Comparison of ENCODE assay signal across 8 mouse cellular contexts in genomic region chr4:124751300-124752250, GRCm38 (mm10). TPM values are rescaled to one million over a fixed set of nuclear protein-coding genes. Genes with fewer than 3 reads are reported as not detected.
DNase-seq lines count a peak whose midpoint lies in the region; ATAC-seq and TF ChIP-seq lines count a peak whose summit lies in the region.

No protein-coding gene starts in this region.

- ATAC-seq in embryonic facial prominence, embryonic 15.5 days (ENCODE audit: insufficient number of reproducible peaks, low FRiP score, low TSS enrichment, low read depth): peak; percentile 99
- ATAC-seq in kidney, embryonic 14.5 days (ENCODE audit: low FRiP score, low TSS enrichment): peak; percentile 99
- peak; percentile 96 for ATAC-seq in limb, embryonic 15.5 days (ENCODE audit: insufficient number of reproducible peaks, low FRiP score, low TSS enrichment, low read depth)

- no peaks in the 10 kb centered on the region for H3K9me3 ChIP-seq in embryonic facial prominence, embryonic 15.5 days (replicated peaks)
- no peaks in the 10 kb centered on the region for H3K9me3 ChIP-seq in kidney, embryonic 14.5 days (ENCODE audit: control insufficient read depth, low read length)
- H3K9me3 ChIP-seq in limb, embryonic 15.5 days: no peaks in the 10 kb centered on the region

- peaks cover 2% of the 10 kb centered on the region for H3K4me1 ChIP-seq in bone marrow, adult 2 months (ENCODE audit: control insufficient read depth, insufficient read depth, low read length)
- peaks cover 15% of the 10 kb centered on the region for H3K4me1 ChIP-seq in embryonic facial prominence, embryonic 15.5 days
- H3K4me1 ChIP-seq in kidney, embryonic 14.5 days (ENCODE audit: control insufficient read depth, insufficient read depth, low read length): peaks cover 10% of the 10 kb centered on the region
- H3K4me1 ChIP-seq in limb, embryonic 15.5 days: peaks cover 14% of the 10 kb centered on the region

- under 1% methylated on average over 75 of the region's 75 CpGs for WGBS in bone marrow, adult 2 months
- under 1% methylated on average over 75 of the region's 75 CpGs for WGBS in embryonic facial prominence, embryonic 15.5 days
- under 1% methylated on average over 74 of the region's 75 CpGs for WGBS in kidney, embryonic 14.5 days
- WGBS in limb, embryonic 15.5 days: under 1% methylated on average over 74 of the region's 75 CpGs

- peak overlapping the region; percentile 59 for H3K9ac ChIP-seq in embryonic facial prominence, embryonic 15.5 days
- peak overlapping the region; percentile 72 for H3K9ac ChIP-seq in kidney, embryonic 14.5 days (ENCODE audit: low read depth, low read length)
- peak overlapping the region; percentile 62 for H3K9ac ChIP-seq in limb, embryonic 15.5 days

- no peak; the same call in 1 of the 2 replicates for TF ChIP-seq CTCF in bone marrow, adult 2 months (IDR thresholded peaks at IDR 0.05; ENCODE audit: control insufficient read depth, insufficient read depth, low read length)

- H3K36me3 ChIP-seq in embryonic facial prominence, embryonic 15.5 days: peaks cover 7% of the 10 kb centered on the region
- H3K36me3 ChIP-seq in kidney, embryonic 14.5 days (ENCODE audit: control insufficient read depth, insufficient read depth, low read length): no peaks in the 10 kb centered on the region
- H3K36me3 ChIP-seq in limb, embryonic 15.5 days: peaks cover 21% of the 10 kb centered on the region

- DNase-seq in 416B (ENCODE audit: low read depth): peak; percentile 97
- peak; percentile 99 to 100 for DNase-seq in heart, adult 9 months (ENCODE audit: low spot score in 2 of 2)
- peak; percentile 92 to 94 for DNase-seq in monocyte, adult 2 months (ENCODE audit: low read depth in 1 of 2, low spot score in 2 of 2)
- peak; percentile 98 for DNase-seq in spleen, postnatal 36 days (ENCODE audit: low spot score in 2 of 2)

- H3K4me2 ChIP-seq in embryonic facial prominence, embryonic 15.5 days (replicated peaks): peak overlapping the region; percentile 88
- peak overlapping the region; percentile 97 for H3K4me2 ChIP-seq in kidney, embryonic 14.5 days (replicated peaks; ENCODE audit: low read depth, low read length)
- peak overlapping the region; percentile 91 for H3K4me2 ChIP-seq in limb, embryonic 15.5 days

- H3K27me3 ChIP-seq in embryonic facial prominence, embryonic 15.5 days: no peaks in the 10 kb centered on the region
- no peaks in the 10 kb centered on the region for H3K27me3 ChIP-seq in kidney, embryonic 14.5 days (ENCODE audit: control insufficient read depth, insufficient read depth, low read length)
- no peaks in the 10 kb centered on the region for H3K27me3 ChIP-seq in limb, embryonic 15.5 days

- peak overlapping the region; percentile 94 for H3K4me3 ChIP-seq in bone marrow, adult 2 months (replicated peaks; ENCODE audit: control insufficient read depth, low read depth, low read length)
- peak overlapping the region; percentile 82 for H3K4me3 ChIP-seq in embryonic facial prominence, embryonic 15.5 days (replicated peaks)
- peak overlapping the region; percentile 83 for H3K4me3 ChIP-seq in kidney, embryonic 14.5 days (ENCODE audit: low read length)
- peak overlapping the region; percentile 72 for H3K4me3 ChIP-seq in limb, embryonic 15.5 days

- peak overlapping the region; percentile 59 for H3K27ac ChIP-seq in bone marrow, adult 2 months (ENCODE audit: control insufficient read depth, insufficient read depth, low read depth, low read length, poor library complexity)
- H3K27ac ChIP-seq in embryonic facial prominence, embryonic 15.5 days (replicated peaks): no peak overlapping the region; the same call in 1 of the 2 replicates
- no peak overlapping the region for H3K27ac ChIP-seq in kidney, embryonic 14.5 days (ENCODE audit: low read depth, low read length)
- H3K27ac ChIP-seq in limb, embryonic 15.5 days: peak overlapping the region; percentile 28; the same call in 1 of the 2 replicates

- peak; percentile 59 for TF ChIP-seq POLR2A in bone marrow, adult 2 months (IDR thresholded peaks at IDR 0.05; ENCODE audit: borderline replicate concordance, control insufficient read depth, low read depth, low read length)

RNA-seq across cellular contexts. Expression of gene Inpp5b, which starts 9.9 kb away (rescaled TPM):
- polyA plus RNA-seq in bone marrow, adult 2 months (2011; ENCODE audit: insufficient read depth, insufficient read length, low replicate concordance, missing spikeins): 24.3 and 26.1 TPM in 2 replicates
- 29.2 and 30.9 TPM in 2 replicates for polyA plus RNA-seq in embryonic facial prominence, embryonic 15.5 days (2015; fragmentation: Nextera tagmentation; extraction: Ambion mirVana)
- polyA plus RNA-seq in kidney, embryonic 14.5 days (2014; fragmentation: Nextera tagmentation; extraction: Ambion mirVana): 22.2 and 26.4 TPM in 2 replicates
- polyA plus RNA-seq in limb, embryonic 15.5 days (2015; fragmentation: Nextera tagmentation; extraction: Ambion mirVana): 31.0 and 33.5 TPM in 2 replicates

RNA-seq across cellular contexts. Expression of gene Sf3a3, which starts 37.0 kb away (rescaled TPM):
- polyA plus RNA-seq in bone marrow, adult 2 months (2011; ENCODE audit: insufficient read depth, insufficient read length, low replicate concordance, missing spikeins): 43.4 and 44.5 TPM in 2 replicates
- polyA plus RNA-seq in embryonic facial prominence, embryonic 15.5 days (2015; fragmentation: Nextera tagmentation; extraction: Ambion mirVana): 138 and 141 TPM in 2 replicates
- polyA plus RNA-seq in kidney, embryonic 14.5 days (2014; fragmentation: Nextera tagmentation; extraction: Ambion mirVana): 177 and 183 TPM in 2 replicates
- polyA plus RNA-seq in limb, embryonic 15.5 days (2015; fragmentation: Nextera tagmentation; extraction: Ambion mirVana): 131 and 134 TPM in 2 replicates

RNA-seq across cellular contexts. Expression of gene Mtf1, which starts 50.3 kb away (rescaled TPM):
- 12.5 and 13.4 TPM in 2 replicates for polyA plus RNA-seq in bone marrow, adult 2 months (2011; ENCODE audit: insufficient read depth, insufficient read length, low replicate concordance, missing spikeins)
- 10.9 and 11.2 TPM in 2 replicates for polyA plus RNA-seq in embryonic facial prominence, embryonic 15.5 days (2015; fragmentation: Nextera tagmentation; extraction: Ambion mirVana)
- 13.7 and 17.5 TPM in 2 replicates for polyA plus RNA-seq in kidney, embryonic 14.5 days (2014; fragmentation: Nextera tagmentation; extraction: Ambion mirVana)
- 10.7 and 12.4 TPM in 2 replicates for polyA plus RNA-seq in limb, embryonic 15.5 days (2015; fragmentation: Nextera tagmentation; extraction: Ambion mirVana)

RNA-seq across cellular contexts. Expression of gene Fhl3, which starts 51.1 kb away (rescaled TPM):
- 44.7 and 114 TPM in 2 replicates for polyA plus RNA-seq in bone marrow, adult 2 months (2011; ENCODE audit: insufficient read depth, insufficient read length, low replicate concordance, missing spikeins)
- polyA plus RNA-seq in embryonic facial prominence, embryonic 15.5 days (2015; fragmentation: Nextera tagmentation; extraction: Ambion mirVana): 17.3 and 17.8 TPM in 2 replicates
- 9.5 and 9.7 TPM in 2 replicates for polyA plus RNA-seq in kidney, embryonic 14.5 days (2014; fragmentation: Nextera tagmentation; extraction: Ambion mirVana)
- 11.5 and 15.4 TPM in 2 replicates for polyA plus RNA-seq in limb, embryonic 15.5 days (2015; fragmentation: Nextera tagmentation; extraction: Ambion mirVana)

RNA-seq across cellular contexts. Expression of gene Utp11, which starts 58.2 kb away (rescaled TPM):
- 16.0 and 26.9 TPM in 2 replicates for polyA plus RNA-seq in bone marrow, adult 2 months (2011; ENCODE audit: insufficient read depth, insufficient read length, low replicate concordance, missing spikeins)
- 68.9 and 71.3 TPM in 2 replicates for polyA plus RNA-seq in embryonic facial prominence, embryonic 15.5 days (2015; fragmentation: Nextera tagmentation; extraction: Ambion mirVana)
- 67.9 and 93.7 TPM in 2 replicates for polyA plus RNA-seq in kidney, embryonic 14.5 days (2014; fragmentation: Nextera tagmentation; extraction: Ambion mirVana)
- polyA plus RNA-seq in limb, embryonic 15.5 days (2015; fragmentation: Nextera tagmentation; extraction: Ambion mirVana): 74.7 and 79.4 TPM in 2 replicates

Comparison
In these comparisons a context has a peak if more than half of its experiments do, and no peak if none do; other contexts are left out.
1. H3K27ac ChIP-seq: peak in bone marrow, adult 2 months (single experiment) and limb, embryonic 15.5 days (single experiment); none in embryonic facial prominence, embryonic 15.5 days (single experiment) and kidney, embryonic 14.5 days (single experiment).
2. Peak in every context shown above with its lines, with median percentiles within 50 percentile points of each other: DNase-seq, H3K4me3 ChIP-seq, ATAC-seq, H3K4me2 ChIP-seq and H3K9ac ChIP-seq.